Mouse (Mus musculus) embryonic facial prominence, embryonic 12.5 days (tissue): Measurements from ENCODE around the gene Gm49027. TPM values are rescaled to one million over a fixed set of nuclear protein-coding genes. Genes with fewer than 3 reads are reported as not detected.

Experiments
- ATAC-seq: fragments of 200-750 bp; cut with Nextera tagmentation; 2 replicates; pipeline ENCODE4 v1.8.0; 2017; ENCODE audit not compliant: insufficient number of reproducible peaks, insufficient read depth, low FRiP score, low TSS enrichment
- H3K27ac ChIP-seq: fragments of 300-500 bp; sonication (generic); 2 replicates; pipeline ENCODE4 v1.5.1; 2016; ENCODE audit warnings: mild to moderate bottlenecking
- H3K27me3 ChIP-seq: fragments of 300-500 bp; sonication (generic); 2 replicates; pipeline ENCODE4 v1.6.1; 2016; ENCODE audit warnings: mild to moderate bottlenecking, moderate library complexity
- H3K36me3 ChIP-seq: fragments of 300-500 bp; sonication (generic); 2 replicates; pipeline ENCODE4 v1.6.1; 2016; ENCODE audit warnings: mild to moderate bottlenecking
- H3K4me1 ChIP-seq: fragments of 300-500 bp; sonication (generic); 2 replicates; pipeline ENCODE4 v1.6.1; 2016
- H3K4me2 ChIP-seq: fragments of 300-500 bp; sonication (generic); replicated peaks from 2 replicates; pipeline ENCODE4 v1.6.1; 2016; ENCODE audit warnings: mild to moderate bottlenecking, moderate library complexity
- H3K4me3 ChIP-seq: fragments of 300-500 bp; sonication (generic); 2 replicates; pipeline ENCODE4 v1.5.1; 2016; ENCODE audit warnings: mild to moderate bottlenecking
- H3K9ac ChIP-seq: fragments of 300-500 bp; sonication (generic); 2 replicates; pipeline ENCODE4 v1.6.1; 2016; ENCODE audit warnings: mild to moderate bottlenecking, moderate library complexity
- H3K9me3 ChIP-seq: fragments of 300-500 bp; sonication (generic); 2 replicates; pipeline ENCODE4 v1.6.1; 2016; ENCODE audit warnings: mild to moderate bottlenecking, moderate library complexity
- WGBS: fragments of 180-500 bp; shearing (Covaris S2); methylation state at CpG from one replicate; pipeline ENCODE4 v1.1.7; 2016; 5-methylcytosine and 5-hydroxymethylcytosine counted together
- microRNA-seq: library from miRNA; unstranded; fragments of <30 nt; microRNA quantifications from one replicate; pipeline ENCODE4, GENCODE M21; 2017
- polyA plus RNA-seq: library from polyadenylated mRNA; unstranded; fragments of >200 nt; fragmentation: Nextera tagmentation; extraction: Ambion mirVana; gene quantifications from 2 replicates; pipeline ENCODE4 v1.2.1, GENCODE M21; 2016

The Gm49027 gene
- polyA plus RNA-seq, 1 experiment from 2014 or later, result 3.4 TPM

GRCm38 (mm10) chr5:123499717-123500116, 25.6 kb downstream of the Gm49027 start:
- H3K27ac ChIP-seq, result no peak overlapping the region
- H3K9me3 ChIP-seq, result no peaks in the 10 kb centered on the region
- H3K4me2 ChIP-seq, result no peak overlapping the region
- H3K9ac ChIP-seq, result no peak overlapping the region
- ATAC-seq, result no peak
- H3K4me1 ChIP-seq, result peaks cover 14% of the 10 kb centered on the region
- no peak overlapping the region for H3K4me3 ChIP-seq
- no peaks in the 10 kb centered on the region for H3K27me3 ChIP-seq
- no peaks in the 10 kb centered on the region for H3K36me3 ChIP-seq
- WGBS, result 39% methylated on average over 4 of the region's 4 CpGs

DNA sequence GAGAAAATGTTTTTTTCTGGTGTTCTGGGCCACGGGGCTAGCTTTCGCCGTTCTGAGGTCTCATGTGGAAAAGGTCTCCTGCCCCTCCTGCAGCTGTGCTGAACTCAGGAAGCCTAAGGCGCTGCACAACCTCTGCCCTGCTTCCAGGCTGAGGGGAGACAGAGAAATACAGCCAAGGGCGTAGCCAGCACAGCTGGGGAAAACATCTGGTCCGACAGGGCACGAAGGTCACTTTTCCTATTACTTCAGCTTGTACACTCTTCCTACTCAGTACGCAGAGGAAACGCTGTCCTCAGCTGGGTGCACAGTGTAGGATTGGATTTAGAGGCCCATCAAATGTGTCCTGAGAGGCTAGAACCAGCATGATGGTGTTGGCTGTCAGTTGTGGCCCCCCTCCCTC, 35.4 kb downstream of the Gm49027 start:
- Histone ChIP-seq H3K27ac (no peak overlapping the region), H3K27me3 (no peaks in the 10 kb centered on the region), H3K4me1 (peaks cover 10% of the 10 kb centered on the region; the same call in 1 of the 2 replicates), H3K9ac (no peak overlapping the region), H3K4me2 (no peak overlapping the region), H3K4me3 (no peak overlapping the region), H3K9me3 (no peaks in the 10 kb centered on the region), H3K36me3 (no peaks in the 10 kb centered on the region)
- WGBS, result 43% methylated on average over 9 of the region's 9 CpGs
- ATAC-seq, result no peak

- no peak within 1 kb of the TSS for H3K27ac ChIP-seq
- ATAC-seq, result 0 out of 2 replicates have a peak, but pooled peaks have one; percentile 15
- peak within 1 kb of the TSS; percentile 50 for H3K4me2 ChIP-seq
- peaks cover 10% of the 10 kb centered on the region; the same call in 1 of the 2 replicates for H3K4me1 ChIP-seq
- H3K36me3 ChIP-seq, result no peaks in the 10 kb centered on the region
- WGBS, result 6% methylated on average over 25 of the region's 25 CpGs
- no peaks in the 10 kb centered on the region for H3K27me3 ChIP-seq
- peak within 1 kb of the TSS; percentile 19; the same call in 1 of the 2 replicates for H3K4me3 ChIP-seq
- H3K9ac ChIP-seq, result peak within 1 kb of the TSS; percentile 50; the same call in 1 of the 2 replicates
- no peaks in the 10 kb centered on the region for H3K9me3 ChIP-seq
These were observed 36.0 kb downstream of the Gm49027 start, which contains the start of the genes Lrrc43 and Il31 for GRCm38 (mm10) chr5:123489112-123489785. Gene Lrrc43, plus strand, starts transcription at chr5:123489305. Gene Il31, minus strand, starts transcription at chr5:123489489.

GRCm38 (mm10) chr5:123487659-123488395, 37.5 kb downstream of the Gm49027 start:
- 83% methylated on average over 11 of the region's 11 CpGs for WGBS
- ATAC-seq, result no peak
- Histone ChIP-seq H3K4me2 (no peak overlapping the region), H3K27me3 (no peaks in the 10 kb centered on the region), H3K36me3 (no peaks in the 10 kb centered on the region), H3K9ac (no peak overlapping the region), H3K4me1 (peaks cover 10% of the 10 kb centered on the region; the same call in 1 of the 2 replicates), H3K9me3 (no peaks in the 10 kb centered on the region), H3K27ac (no peak overlapping the region), H3K4me3 (no peak overlapping the region)

DNA sequence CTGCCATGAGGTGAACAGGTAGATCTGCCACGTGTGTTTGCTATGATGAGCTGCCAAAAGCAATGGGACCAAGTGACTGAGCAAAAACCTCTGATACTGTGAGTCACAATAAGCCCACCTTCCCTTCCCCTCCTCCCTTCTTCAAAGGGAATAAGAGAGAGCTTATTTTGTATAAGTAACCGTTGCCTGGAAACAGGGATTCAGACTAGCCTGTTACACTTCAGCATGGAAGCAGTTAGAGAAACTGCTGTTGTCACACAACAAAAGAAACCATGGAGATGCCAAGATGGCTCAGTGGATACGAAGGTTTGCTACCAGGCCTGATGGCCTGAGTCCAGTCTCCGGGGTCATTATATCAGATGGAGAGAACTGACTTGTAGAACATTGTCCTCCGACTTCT, 51.5 kb downstream of the Gm49027 start:
- 87% methylated on average over 5 of the region's 5 CpGs for WGBS
- H3K4me3 ChIP-seq, result no peak overlapping the region

GRCm38 (mm10) chr5:123470784-123471400, 54.4 kb downstream of the Gm49027 start:
- no peak for ATAC-seq
- no peak overlapping the region for H3K9ac ChIP-seq
- H3K4me3 ChIP-seq, result no peak overlapping the region
- no peaks in the 10 kb centered on the region for H3K4me1 ChIP-seq
- H3K36me3 ChIP-seq, result no peaks in the 10 kb centered on the region
- 60% methylated on average over 10 of the region's 10 CpGs for WGBS
- H3K27ac ChIP-seq, result peak overlapping the region; percentile 54; the same call in 1 of the 2 replicates
- no peaks in the 10 kb centered on the region for H3K27me3 ChIP-seq
- no peak overlapping the region for H3K4me2 ChIP-seq
- H3K9me3 ChIP-seq, result no peaks in the 10 kb centered on the region

More for the DNA sequence above, 51.5 kb downstream of the Gm49027 start:
- Histone ChIP-seq H3K9ac (no peak overlapping the region), H3K27me3 (no peaks in the 10 kb centered on the region), H3K27ac (no peak overlapping the region), H3K9me3 (no peaks in the 10 kb centered on the region), H3K36me3 (no peaks in the 10 kb centered on the region), H3K4me2 (no peak overlapping the region), H3K4me1 (no peaks in the 10 kb centered on the region)
- no peak for ATAC-seq

DNA sequence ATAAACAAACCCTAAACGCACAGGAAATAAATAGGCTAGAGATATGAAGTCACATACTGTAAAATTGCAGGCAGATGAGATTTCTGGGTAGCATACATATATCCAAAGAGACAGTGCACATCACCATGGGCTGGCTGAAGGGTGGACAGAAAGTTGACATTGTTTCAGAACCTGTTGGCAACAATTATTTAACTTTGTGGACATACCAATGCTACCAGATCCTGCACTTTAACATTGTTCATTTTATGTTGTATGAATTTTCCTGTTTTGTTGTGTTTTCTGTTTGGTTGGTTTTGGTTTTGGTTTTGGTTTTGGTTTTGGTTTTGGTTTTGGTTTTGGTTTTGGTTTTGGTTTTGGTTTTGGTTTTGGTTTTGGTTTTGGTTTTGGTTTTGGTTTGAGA, 60.6 kb downstream of the Gm49027 start:
- no peak overlapping the region for H3K9ac ChIP-seq
- no peaks in the 10 kb centered on the region for H3K36me3 ChIP-seq
- H3K4me1 ChIP-seq, result no peaks in the 10 kb centered on the region
- no peak overlapping the region for H3K4me3 ChIP-seq
- H3K27me3 ChIP-seq, result no peaks in the 10 kb centered on the region
- no peak overlapping the region for H3K4me2 ChIP-seq
- H3K27ac ChIP-seq, result no peak overlapping the region
- no peaks in the 10 kb centered on the region for H3K9me3 ChIP-seq
- no peak for ATAC-seq
- WGBS, result 74% methylated on average over 1 of the region's 1 CpGs

Small RNA genes within 50 kb of the gene (microRNA-seq; reads per million reads assigned to microRNA genes)
- 1.1 reads per million for gene Mir7647

Other genes starting within 250 kb of the Gm49027 start
- gene Bcl7a, start 181.7 kb downstream of the Gm49027 start, polyA plus RNA-seq, result 41.8 and 44.7 TPM in 2 replicates
- 15.8 and 17.4 TPM in 2 replicates for gene Mlxip, start 130.7 kb downstream of the Gm49027 start, polyA plus RNA-seq
- not detected in 2 replicates for gene Lrrc43, start 36.2 kb downstream of the Gm49027 start, polyA plus RNA-seq
- not detected in 2 replicates for gene Il31, start 36.0 kb downstream of the Gm49027 start, polyA plus RNA-seq
- gene B3gnt4, start 15.0 kb downstream of the Gm49027 start, polyA plus RNA-seq, result 1.3 and 2.2 TPM in 2 replicates
- 121 and 125 TPM in 2 replicates for gene Diablo, start 1.3 kb downstream of the Gm49027 start, polyA plus RNA-seq
- 26.8 and 27.4 TPM in 2 replicates for gene Vps33a, start 47.5 kb upstream of the Gm49027 start, polyA plus RNA-seq
- gene Clip1, start 159.1 kb upstream of the Gm49027 start, polyA plus RNA-seq, result 50.6 and 53.2 TPM in 2 replicates
- 90.7 and 98.4 TPM in 2 replicates for gene Zcchc8, start 195.6 kb upstream of the Gm49027 start, polyA plus RNA-seq
- 161 and 164 TPM in 2 replicates for gene Rsrc2, start 223.9 kb upstream of the Gm49027 start, polyA plus RNA-seq
- gene Kntc1, start 224.2 kb upstream of the Gm49027 start, polyA plus RNA-seq, result 40.9 and 41.2 TPM in 2 replicates